Mouse (Mus musculus): ENCODE results near the gene Ulk4.

DNA sequence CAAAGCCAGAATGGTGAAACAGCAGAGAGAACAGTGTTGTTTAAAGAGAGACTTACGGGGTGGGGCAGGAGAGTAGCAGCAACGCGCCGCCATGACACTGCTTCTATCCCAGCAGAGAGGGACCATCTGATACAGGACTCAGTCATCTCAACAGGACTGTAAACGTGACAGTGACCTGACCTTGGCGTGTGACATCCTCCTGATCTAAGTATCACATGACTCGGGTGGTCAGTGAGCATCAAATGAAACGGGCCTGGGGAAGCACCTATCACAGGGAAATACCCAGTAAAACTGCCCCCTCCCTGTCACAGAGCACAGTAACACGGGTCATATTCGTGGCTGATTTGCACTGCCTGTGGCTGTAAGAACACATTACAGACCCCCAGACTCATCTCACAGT lies 196.6 kb downstream of the Ulk4 start:
- no peak for TF ChIP-seq CTCF (conservative IDR thresholded peaks at IDR 0.05; ENCODE audit: low read length)
- TF ChIP-seq NANOG (IDR thresholded peaks at IDR 0.05; ENCODE audit: borderline replicate concordance, low read length): no peak

Measured in E14TG2a.4 (cell line).